Mouse (Mus musculus) heart, adult 9 months (tissue): ENCODE measurements around the gene AA986860.

Experiments used
- DNase-seq, 2 experiments: peaks; one replicate each; pipeline ENCODE4 v3.0.0; 2022; ENCODE audit warnings: low spot score in 2 of 2

AA986860 gene

GRCm38 (mm10) chr1:130775691-130776331 is 44.0 kb downstream of the AA986860 start:
- no peak for DNase-seq

- DNase-seq, result no peak
Measured at GRCm38 (mm10) chr1:130776645-130777044, 44.9 kb downstream of the AA986860 start.

- DNase-seq, result no peak
Measured at GRCm38 (mm10) chr1:130779867-130780266, 48.1 kb downstream of the AA986860 start.

GRCm38 (mm10) chr1:130784054-130784453 is 52.3 kb downstream of the AA986860 start:
- DNase-seq, result no peak

- no peak for DNase-seq
Measured at GRCm38 (mm10) chr1:130787001-130787400, 55.2 kb downstream of the AA986860 start.

DNA sequence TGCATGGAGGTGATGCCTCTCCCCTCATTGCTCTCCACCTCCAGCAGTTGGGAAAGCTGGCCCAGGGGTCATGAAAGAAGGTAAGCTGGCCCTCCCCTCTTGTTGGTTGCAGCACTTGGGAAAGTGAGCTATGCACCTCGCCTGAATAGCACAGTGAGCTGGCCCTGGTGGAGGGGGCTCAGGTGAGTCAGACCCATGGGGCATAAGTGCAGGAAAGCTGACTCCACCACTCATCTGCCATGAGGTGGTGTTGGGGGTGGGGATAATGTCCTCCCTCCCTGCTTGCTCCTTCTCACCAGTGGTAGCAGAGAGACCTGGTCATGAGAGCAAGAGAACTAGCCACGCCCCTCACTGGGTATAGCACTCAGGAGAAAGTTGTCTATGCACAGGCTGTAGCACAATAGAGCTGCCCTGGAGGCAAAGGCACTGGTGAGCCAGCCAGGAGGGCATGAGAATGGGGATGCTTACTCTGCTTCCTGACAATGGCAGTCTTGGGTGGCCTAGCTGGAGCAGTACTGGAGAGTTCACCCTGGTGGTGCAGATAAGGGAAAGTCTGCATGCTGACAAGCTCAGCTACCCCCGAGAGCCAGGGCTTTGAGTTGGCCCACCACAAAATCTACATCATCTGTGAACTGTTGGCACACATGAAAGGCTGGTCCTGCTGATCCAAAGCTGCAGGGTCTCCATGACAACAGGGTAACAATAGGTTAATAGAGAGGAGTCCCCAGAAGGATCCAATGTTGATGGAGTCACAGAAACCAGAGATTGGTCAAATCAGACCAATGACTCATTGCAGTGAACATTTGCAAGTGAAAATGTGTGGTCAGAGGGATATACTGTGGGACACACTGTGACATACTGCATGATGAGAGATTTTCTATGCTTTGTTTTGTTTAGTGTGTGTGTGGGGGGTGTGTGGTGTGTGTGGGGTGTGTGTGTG is 58.0 kb downstream of the AA986860 start:
- DNase-seq, result no peak
